Mouse (Mus musculus): ENCODE data around the gene Gabarapl2. TPM values are rescaled to one million over a fixed set of nuclear protein-coding genes. Genes with fewer than 3 reads are reported as not detected.

The Gabarapl2 gene
- polyA plus RNA-seq (2014; fragmentation: Illumina TruSeq; extraction: RNeasy Lipid Tissue Mini Kit (QIAGEN cat#74804); ENCODE audit: low read depth, low replicate concordance) = 182 TPM

DNA sequence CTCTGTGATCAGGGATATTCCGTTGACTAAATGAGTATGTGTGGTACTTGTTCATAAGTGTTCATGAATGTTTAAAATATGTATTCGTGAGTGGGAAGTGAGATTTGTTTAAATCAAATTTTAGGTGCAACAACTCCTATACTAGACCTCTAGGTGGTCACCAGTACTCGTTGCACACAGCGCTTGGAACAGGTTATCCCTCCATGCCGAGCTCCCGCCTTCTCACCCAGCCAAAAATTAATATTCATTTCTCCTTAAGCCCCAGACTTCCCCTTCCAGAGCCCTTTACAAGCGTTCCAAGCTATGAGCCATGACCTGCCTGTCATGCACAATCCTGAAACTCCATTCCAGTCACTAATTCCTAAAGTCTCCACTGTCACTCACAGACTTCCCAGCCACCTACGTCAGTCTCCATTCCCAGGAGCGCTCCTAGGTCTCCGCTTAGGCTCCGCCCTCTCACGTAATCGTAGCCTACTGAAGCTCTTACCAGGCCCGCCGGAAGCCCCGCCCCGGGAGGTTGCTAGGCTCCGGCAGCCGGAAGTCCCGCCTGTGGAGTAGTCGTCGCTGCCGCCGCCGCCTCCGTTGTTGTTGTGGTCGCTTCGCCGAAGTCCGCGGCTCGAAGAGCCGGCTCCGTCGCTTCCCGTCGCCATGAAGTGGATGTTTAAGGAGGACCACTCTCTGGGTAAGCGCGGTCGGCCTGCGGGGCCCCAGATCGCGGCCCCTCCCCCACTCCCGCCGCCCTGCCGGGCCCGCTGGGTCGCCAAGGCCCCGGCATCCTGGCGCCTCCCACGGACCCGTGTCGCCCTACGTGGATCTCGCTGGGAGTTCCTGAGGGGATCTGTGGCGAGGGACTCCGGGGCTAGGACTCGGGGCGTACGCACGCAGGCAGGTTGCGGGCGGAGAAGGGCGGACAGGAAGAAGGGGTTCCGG is at the start of gene Gabarapl2:
Gene Gabarapl2, plus strand, starts transcription at position 533 of the 930 bp plus-strand sequence.

DNA sequence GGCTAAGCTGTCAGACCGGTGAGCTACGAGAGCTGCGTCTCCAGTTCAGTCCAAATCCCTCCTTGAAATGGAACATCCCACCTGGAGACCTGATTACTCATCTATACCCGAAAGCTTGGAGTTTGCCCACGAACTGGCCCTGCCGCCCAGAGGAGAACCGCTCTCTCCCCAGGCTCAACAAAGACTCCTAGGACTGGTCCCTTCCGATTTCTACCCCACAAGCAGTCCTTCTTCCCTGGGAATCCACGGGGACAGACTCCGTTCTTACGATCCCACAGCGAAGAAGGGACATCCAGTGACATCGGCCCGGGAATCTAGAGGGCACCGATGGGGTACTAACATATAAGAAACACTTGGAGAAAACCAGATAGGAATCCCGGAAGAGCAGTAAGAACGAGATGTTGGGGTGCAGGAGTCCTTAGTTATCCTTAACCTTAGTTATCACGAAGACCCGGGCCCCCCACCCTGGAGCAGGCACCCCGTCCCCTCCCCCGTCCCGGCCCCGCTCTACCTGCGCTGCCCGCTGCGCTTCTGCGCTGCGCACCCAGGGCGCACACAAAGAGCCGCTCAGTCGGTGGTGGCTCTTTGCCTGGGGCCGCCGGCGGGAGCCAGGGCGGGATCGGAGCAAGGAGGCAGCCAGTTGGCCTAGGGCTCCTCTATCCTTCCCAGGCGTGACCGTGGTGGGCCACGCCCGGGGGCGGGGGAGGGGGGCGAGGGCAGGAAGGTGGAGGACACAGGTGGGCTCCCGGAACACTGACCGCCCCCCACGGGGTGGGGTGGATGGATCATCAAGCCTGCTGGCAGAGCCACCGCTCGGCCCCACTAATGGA is 30.7 kb upstream of the Gabarapl2 start, which contains the start of gene Chst5:
Gene Chst5, minus strand, starts transcription at position 827 of the 830 bp plus-strand sequence.

DNA sequence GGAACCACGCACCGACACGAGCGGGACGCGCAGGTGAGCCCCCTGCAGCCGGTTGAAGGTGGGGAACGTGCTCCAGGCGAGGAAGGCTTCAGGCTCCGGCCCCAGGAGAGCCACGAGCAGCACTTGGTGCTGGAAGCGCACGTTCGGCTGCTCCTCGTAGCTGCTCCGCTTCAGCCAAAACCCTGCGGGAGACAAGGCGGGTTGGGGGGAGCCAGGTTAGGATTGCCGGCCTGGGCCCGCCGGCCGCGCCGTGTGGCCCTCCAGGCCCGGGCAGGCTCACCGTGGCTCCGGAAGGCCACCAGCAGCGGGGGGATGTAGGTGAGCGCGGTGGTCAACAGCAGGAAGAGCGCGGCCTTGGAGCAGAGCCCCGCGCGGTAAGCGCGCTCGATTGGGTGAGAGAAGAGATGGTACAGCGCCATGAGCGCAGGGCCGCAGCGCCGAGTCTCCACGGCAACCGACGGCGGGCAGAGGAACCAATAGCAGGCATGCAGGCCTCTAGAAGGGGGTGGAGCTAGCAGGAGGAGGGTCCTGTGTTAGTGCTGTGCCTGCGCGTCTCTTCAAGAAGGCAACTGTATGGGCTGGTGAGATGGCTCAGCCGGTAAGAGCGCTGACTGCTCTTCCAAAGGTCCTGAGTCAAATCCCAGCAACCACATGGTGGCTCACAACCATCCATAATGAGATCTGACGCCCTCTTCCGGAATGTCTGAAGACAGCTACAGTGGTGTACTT is 7.0 kb upstream of the Gabarapl2 start, which contains the start of gene Tmem231:
Gene Tmem231, minus strand, starts transcription at position 534 of the 729 bp plus-strand sequence.

DNA sequence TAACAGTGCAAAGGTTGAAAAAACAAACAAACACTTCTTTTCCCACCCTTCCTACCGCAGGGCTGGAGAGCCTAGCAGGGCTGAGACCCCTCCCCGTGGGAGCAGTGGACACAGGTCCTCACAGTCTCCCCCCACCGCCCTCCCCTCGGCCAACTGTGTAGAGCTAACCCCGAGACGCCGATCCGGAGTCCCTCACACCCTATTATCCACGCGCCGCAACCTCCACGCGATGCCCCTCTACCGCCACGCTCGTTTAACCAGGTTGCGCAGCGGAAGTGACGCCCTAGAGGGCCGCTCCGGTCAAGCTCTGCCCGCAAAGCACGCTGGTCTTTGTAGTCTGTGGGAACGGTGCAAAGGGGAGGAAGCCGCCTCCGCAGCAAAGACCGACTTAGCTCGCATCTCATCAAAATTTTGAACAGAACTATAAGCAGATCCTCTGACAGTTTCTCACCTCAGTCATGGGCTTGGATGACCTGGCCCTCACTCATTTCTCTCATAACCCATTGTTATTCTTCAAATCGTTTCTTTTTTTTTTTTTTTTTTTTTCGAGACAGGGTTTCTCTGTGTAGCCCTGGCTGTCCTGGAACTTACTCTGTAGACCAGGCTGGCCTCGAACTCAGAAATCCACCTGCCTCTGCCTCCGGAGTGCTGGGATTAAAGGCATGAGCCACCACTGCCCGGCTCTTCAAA is 51.7 kb downstream of the Gabarapl2 start, which contains the start of gene Adat1:
Gene Adat1, minus strand, starts transcription at position 290 of the 690 bp plus-strand sequence.

Other genes starting within 250 kb of the Gabarapl2 start
- gene Ctrb1, start 249.7 kb upstream of the Gabarapl2 start, polyA plus RNA-seq (2014; fragmentation: Illumina TruSeq; extraction: RNeasy Lipid Tissue Mini Kit (QIAGEN cat#74804); ENCODE audit: low read depth, low replicate concordance) = not detected
- gene Bcar1, start 196.9 kb upstream of the Gabarapl2 start, polyA plus RNA-seq (2014; fragmentation: Illumina TruSeq; extraction: RNeasy Lipid Tissue Mini Kit (QIAGEN cat#74804); ENCODE audit: low read depth, low replicate concordance) = 0.40 TPM
- 158 TPM for gene Cfdp1, start 86.4 kb upstream of the Gabarapl2 start, polyA plus RNA-seq (2014; fragmentation: Illumina TruSeq; extraction: RNeasy Lipid Tissue Mini Kit (QIAGEN cat#74804); ENCODE audit: low read depth, low replicate concordance)
- gene Tmem170, start 64.0 kb upstream of the Gabarapl2 start, polyA plus RNA-seq (2014; fragmentation: Illumina TruSeq; extraction: RNeasy Lipid Tissue Mini Kit (QIAGEN cat#74804); ENCODE audit: low read depth, low replicate concordance) = 23.0 TPM
- gene Chst5, start 30.3 kb upstream of the Gabarapl2 start, polyA plus RNA-seq (2014; fragmentation: Illumina TruSeq; extraction: RNeasy Lipid Tissue Mini Kit (QIAGEN cat#74804); ENCODE audit: low read depth, low replicate concordance) = not detected
- gene Tmem231, start 6.8 kb upstream of the Gabarapl2 start, polyA plus RNA-seq (2014; fragmentation: Illumina TruSeq; extraction: RNeasy Lipid Tissue Mini Kit (QIAGEN cat#74804); ENCODE audit: low read depth, low replicate concordance) = 4.5 TPM
- gene Adat1, start 51.6 kb downstream of the Gabarapl2 start, polyA plus RNA-seq (2014; fragmentation: Illumina TruSeq; extraction: RNeasy Lipid Tissue Mini Kit (QIAGEN cat#74804); ENCODE audit: low read depth, low replicate concordance) = 1.6 TPM
- 27.5 TPM for gene Kars, start 70.6 kb downstream of the Gabarapl2 start, polyA plus RNA-seq (2014; fragmentation: Illumina TruSeq; extraction: RNeasy Lipid Tissue Mini Kit (QIAGEN cat#74804); ENCODE audit: low read depth, low replicate concordance)
- 26.5 TPM for gene Terf2ip, start 70.7 kb downstream of the Gabarapl2 start, polyA plus RNA-seq (2014; fragmentation: Illumina TruSeq; extraction: RNeasy Lipid Tissue Mini Kit (QIAGEN cat#74804); ENCODE audit: low read depth, low replicate concordance)
- not detected for gene Gm6793, start 74.3 kb downstream of the Gabarapl2 start, polyA plus RNA-seq (2014; fragmentation: Illumina TruSeq; extraction: RNeasy Lipid Tissue Mini Kit (QIAGEN cat#74804); ENCODE audit: low read depth, low replicate concordance)

Data from kidney, adult 10 weeks (tissue).